Mouse (Mus musculus) monocyte, adult 5-6 weeks (primary cell): ENCODE results near the gene Agpat1. TPM values are rescaled to one million over a fixed set of nuclear protein-coding genes. Genes with fewer than 3 reads are reported as not detected.
A peak's percentile ranks its signal among the peaks of the same experiment; 100 is the strongest.

Experiments used
- ATAC-seq: fragments of 153-309, 156-312 bp; replicated peaks from 2 replicates; pipeline ENCODE4 v1.8.0; 2017; ENCODE audit warnings: mild to moderate bottlenecking; ENCODE audit not compliant: low TSS enrichment, insufficient number of reproducible peaks, severe bottlenecking, poor library complexity, low FRiP score
- total RNA-seq: library from RNA; stranded (forward); fragments of 200-1000, 200-491, 200-594 nt; gene quantifications from 3 replicates; pipeline ENCODE4 v1.2.3, GENCODE M21; 2017

Agpat1 gene
- total RNA-seq, 1 experiment from 2014 or later = 14.3 TPM

- ATAC-seq = no peak
Observed at GRCm38 (mm10) chr17:34599891-34600290, 4.2 kb upstream of the Agpat1 start.

GRCm38 (mm10) chr17:34601796-34602195 is 2.3 kb upstream of the Agpat1 start:
- ATAC-seq = no peak

GRCm38 (mm10) chr17:34603375-34604060 is 544 bp upstream of the Agpat1 start, which contains the start of gene Rnf5:
Rnf5 (minus strand) TSS chr17:34603690.
- peak; percentile 74 for ATAC-seq

- peak; percentile 1; the same call in 1 of the 2 replicates for ATAC-seq
Observed at GRCm38 (mm10) chr17:34604511-34605237, 612 bp downstream of the Agpat1 start.

- peak; percentile 40 for ATAC-seq
Observed at GRCm38 (mm10) chr17:34605609-34606008, 1.5 kb downstream of the Agpat1 start.

GRCm38 (mm10) chr17:34606186-34607039 is 2.4 kb downstream of the Agpat1 start:
- ATAC-seq = no peak

- ATAC-seq = no peak
Observed at GRCm38 (mm10) chr17:34607997-34608396, 3.9 kb downstream of the Agpat1 start.

- no peak for ATAC-seq
Observed at GRCm38 (mm10) chr17:34611050-34611449, 7.0 kb downstream of the Agpat1 start.

GRCm38 (mm10) chr17:34613054-34613645 is 9.1 kb downstream of the Agpat1 start:
- ATAC-seq = no peak

GRCm38 (mm10) chr17:34613830-34614229 is 9.8 kb downstream of the Agpat1 start:
- no peak for ATAC-seq

- no peak for ATAC-seq
Observed at GRCm38 (mm10) chr17:34615871-34616270, 11.8 kb downstream of the Agpat1 start, which contains the start of gene Egfl8. Egfl8 (minus strand) TSS chr17:34615971.

GRCm38 (mm10) chr17:34618999-34619398 is 14.9 kb downstream of the Agpat1 start:
- ATAC-seq = peak; percentile 77

GRCm38 (mm10) chr17:34621006-34621405 is 16.9 kb downstream of the Agpat1 start:
- no peak for ATAC-seq

- no peak for ATAC-seq
Observed at GRCm38 (mm10) chr17:34623161-34623560, 19.1 kb downstream of the Agpat1 start.

GRCm38 (mm10) chr17:34624981-34625380 is 20.9 kb downstream of the Agpat1 start:
- ATAC-seq = no peak

- no peak for ATAC-seq
Observed at GRCm38 (mm10) chr17:34626062-34626772, 22.2 kb downstream of the Agpat1 start.

- no peak for ATAC-seq
Observed at GRCm38 (mm10) chr17:34626773-34627092, 22.7 kb downstream of the Agpat1 start.
